Mouse (Mus musculus) midbrain, embryonic 15.5 days (tissue): ENCODE measurements around the gene Ube2dnl2. TPM values are rescaled to one million over a fixed set of nuclear protein-coding genes. Genes with fewer than 3 reads are reported as not detected.

Source experiments
- ATAC-seq: fragments of 200-750 bp; cut with Nextera tagmentation; replicated peaks from 2 replicates; pipeline ENCODE4 v1.8.0; 2017; ENCODE audit warnings: moderate TSS enrichment
- H3K27ac ChIP-seq: fragments of 300-500 bp; sonication (generic); 2 replicates; pipeline ENCODE4 v1.5.1; 2015; ENCODE audit warnings: mild to moderate bottlenecking, inconsistent platforms
- H3K27me3 ChIP-seq: fragments of 300-500 bp; sonication (generic); replicated peaks from 2 replicates; pipeline ENCODE4 v1.6.1; 2015; ENCODE audit warnings: inconsistent platforms
- H3K36me3 ChIP-seq: fragments of 300-500 bp; sonication (generic); replicated peaks from 2 replicates; pipeline ENCODE4 v1.6.1; 2015; ENCODE audit warnings: inconsistent platforms
- H3K4me1 ChIP-seq: fragments of 300-500 bp; sonication (generic); 2 replicates; pipeline ENCODE4 v1.6.1; 2015; ENCODE audit warnings: inconsistent platforms
- H3K4me2 ChIP-seq: fragments of 300-500 bp; sonication (generic); 2 replicates; pipeline ENCODE4 v1.6.1; 2015; ENCODE audit warnings: inconsistent platforms, mild to moderate bottlenecking, moderate library complexity
- H3K4me3 ChIP-seq: fragments of 300-500 bp; sonication (generic); 2 replicates; pipeline ENCODE4 v1.5.1; 2015; ENCODE audit warnings: mild to moderate bottlenecking, inconsistent platforms
- H3K9ac ChIP-seq: fragments of 300-500 bp; sonication (generic); 2 replicates; pipeline ENCODE4 v1.6.1; 2015; ENCODE audit warnings: mild to moderate bottlenecking, inconsistent platforms
- H3K9me3 ChIP-seq: fragments of 300-500 bp; sonication (generic); 2 replicates; pipeline ENCODE4 v1.6.1; 2016; ENCODE audit warnings: inconsistent platforms
- WGBS: fragments of 180-500 bp; shearing (Covaris S2); methylation state at CpG from one replicate; pipeline ENCODE4 v1.1.7; 2015; ENCODE audit warnings: mixed read lengths; 5-methylcytosine and 5-hydroxymethylcytosine counted together
- polyA plus RNA-seq: library from polyadenylated mRNA; unstranded; fragments of >200 nt; fragmentation: Nextera tagmentation; extraction: Ambion mirVana; gene quantifications from 2 replicates; pipeline ENCODE4 v1.2.1, GENCODE M21; 2015

The Ube2dnl2 gene
- polyA plus RNA-seq = not detected in 2 replicates

DNA sequence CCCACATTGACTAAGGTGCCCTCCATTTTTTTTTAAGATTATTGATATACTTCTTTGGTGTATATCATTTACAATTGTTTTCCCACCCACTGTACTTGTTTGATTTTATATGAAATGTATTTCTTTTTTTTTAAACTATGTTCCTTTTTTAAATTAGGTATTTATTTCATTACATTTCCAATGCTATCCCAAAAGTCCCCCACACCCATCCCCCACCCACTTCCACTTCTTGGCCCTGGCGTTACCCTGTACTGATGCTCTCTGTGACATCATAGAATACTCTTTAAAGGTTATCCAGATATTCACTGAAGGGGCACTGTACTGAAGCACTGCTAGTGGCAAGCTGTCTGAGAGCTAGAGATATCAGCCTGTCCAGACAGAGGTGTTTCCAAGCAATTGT, at the start of gene Ube2dnl2:
TSS of gene Ube2dnl2 (plus strand) at position 301 of the 400 bp plus-strand sequence.
- ATAC-seq = no peak
- Histone ChIP-seq H3K9ac (no peak within 1 kb of the TSS), H3K4me3 (no peak within 1 kb of the TSS), H3K9me3 (no peaks in the 10 kb centered on the region), H3K4me1 (no peaks in the 10 kb centered on the region), H3K27me3 (no peaks in the 10 kb centered on the region), H3K27ac (no peak within 1 kb of the TSS), H3K4me2 (no peak within 1 kb of the TSS), H3K36me3 (no peaks in the 10 kb centered on the region)
- 85% methylated on average over 1 of the region's 1 CpGs for whole genome bisulfite sequencing

DNA sequence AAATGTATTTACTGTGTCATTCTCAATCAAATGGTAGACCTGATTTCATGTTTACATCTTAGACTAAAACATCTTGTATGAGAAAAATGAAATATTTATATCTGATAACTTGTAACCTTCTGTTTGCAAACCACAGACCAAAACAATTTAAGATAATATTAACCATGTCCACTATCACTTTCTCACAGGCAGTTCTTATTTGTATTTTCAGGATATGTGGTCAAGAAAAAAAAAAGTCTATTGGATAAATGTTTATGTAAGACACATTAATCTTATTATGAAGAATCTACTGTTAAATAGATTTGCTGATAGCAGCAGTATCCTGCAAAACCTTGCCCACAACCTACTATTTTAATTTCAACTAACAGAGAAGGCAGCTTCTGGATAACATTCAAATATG, 11.9 kb upstream of the Ube2dnl2 start:
- no peaks in the 10 kb centered on the region for H3K36me3 ChIP-seq
- H3K4me1 ChIP-seq = no peaks in the 10 kb centered on the region
- H3K9me3 ChIP-seq = no peaks in the 10 kb centered on the region
- no peak overlapping the region for H3K4me2 ChIP-seq
- H3K27me3 ChIP-seq = no peaks in the 10 kb centered on the region
- H3K27ac ChIP-seq = no peak overlapping the region
- H3K9ac ChIP-seq = no peak overlapping the region
- no peak for ATAC-seq
- H3K4me3 ChIP-seq = no peak overlapping the region

DNA sequence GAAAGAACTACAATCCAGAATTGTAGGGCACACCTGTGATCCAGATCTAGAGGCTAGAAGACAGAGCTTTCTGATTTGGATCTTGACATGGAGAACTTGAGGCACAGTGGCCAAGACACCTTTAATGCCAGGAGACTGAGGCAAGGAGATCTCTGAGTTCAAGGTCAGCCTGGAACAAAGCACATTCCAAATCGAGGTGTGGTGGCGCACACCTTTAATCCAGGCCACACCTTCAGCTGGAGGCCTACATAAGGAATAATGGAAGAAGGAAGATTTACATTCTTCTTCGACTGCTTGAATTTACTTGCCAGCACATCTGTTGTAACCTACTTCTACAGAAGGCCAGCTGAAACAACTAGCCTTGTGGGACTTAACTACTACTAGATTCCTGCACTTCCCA, 9.9 kb upstream of the Ube2dnl2 start:
- Histone ChIP-seq H3K4me1 (no peaks in the 10 kb centered on the region), H3K36me3 (no peaks in the 10 kb centered on the region), H3K9ac (no peak overlapping the region), H3K9me3 (no peaks in the 10 kb centered on the region), H3K27ac (no peak overlapping the region), H3K27me3 (no peaks in the 10 kb centered on the region), H3K4me2 (no peak overlapping the region), H3K4me3 (no peak overlapping the region)
- no peak for ATAC-seq
- 91% methylated on average over 3 of the region's 3 CpGs for WGBS

DNA sequence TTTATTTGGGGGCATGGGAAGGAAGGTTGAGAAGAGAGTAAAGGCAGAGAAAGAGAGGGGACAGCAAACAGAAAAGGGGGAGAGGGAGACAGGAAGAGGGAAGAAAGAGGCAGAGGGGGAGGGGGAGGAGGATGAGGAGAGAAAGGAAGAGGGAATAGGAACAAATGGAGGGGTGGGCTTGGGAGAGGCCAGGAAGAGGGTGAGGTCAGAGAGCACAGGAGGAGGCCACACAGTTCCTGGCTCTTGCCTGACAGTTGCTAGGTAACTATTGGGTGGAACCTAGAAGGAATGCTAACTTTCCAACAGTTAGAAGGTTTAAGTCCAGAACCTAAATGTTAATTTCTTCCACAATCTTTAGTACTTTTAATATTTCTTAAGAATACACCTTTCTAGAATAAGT, 4.0 kb upstream of the Ube2dnl2 start:
- no peaks in the 10 kb centered on the region for H3K27me3 ChIP-seq
- H3K9me3 ChIP-seq = no peaks in the 10 kb centered on the region
- H3K4me3 ChIP-seq = no peak overlapping the region
- no peak overlapping the region for H3K9ac ChIP-seq
- H3K36me3 ChIP-seq = no peaks in the 10 kb centered on the region
- H3K27ac ChIP-seq = no peak overlapping the region
- ATAC-seq = no peak
- no peaks in the 10 kb centered on the region for H3K4me1 ChIP-seq
- H3K4me2 ChIP-seq = no peak overlapping the region

DNA sequence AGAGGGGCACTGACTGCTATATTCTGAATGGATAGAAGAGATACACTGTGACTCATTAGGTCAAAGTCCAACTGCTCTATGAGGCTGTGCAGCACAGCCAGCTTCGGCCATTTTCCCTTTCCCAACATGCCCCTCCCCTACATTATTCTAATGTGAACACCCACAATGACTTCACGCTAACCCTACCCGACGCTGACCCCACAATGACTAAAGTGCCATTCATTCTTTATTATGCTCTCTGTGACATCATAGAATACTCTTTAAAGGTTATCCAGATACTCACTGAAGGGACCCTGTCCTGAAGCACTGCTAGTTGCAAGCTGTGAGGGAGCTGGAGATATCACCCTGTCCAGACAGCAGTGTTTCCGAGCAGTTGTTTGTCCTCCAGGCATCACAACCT, 2.7 kb upstream of the Ube2dnl2 start, which contains the start of gene Ube2dnl1:
TSS of gene Ube2dnl1 (plus strand) at position 301 of the 400 bp plus-strand sequence.
- Histone ChIP-seq H3K4me1 (no peaks in the 10 kb centered on the region), H3K36me3 (no peaks in the 10 kb centered on the region), H3K9ac (no peak within 1 kb of the TSS), H3K9me3 (no peaks in the 10 kb centered on the region), H3K4me2 (no peak within 1 kb of the TSS), H3K4me3 (no peak within 1 kb of the TSS), H3K27me3 (no peaks in the 10 kb centered on the region), H3K27ac (no peak within 1 kb of the TSS)
- 80% methylated on average over 5 of the region's 5 CpGs for WGBS
- no peak for ATAC-seq

DNA sequence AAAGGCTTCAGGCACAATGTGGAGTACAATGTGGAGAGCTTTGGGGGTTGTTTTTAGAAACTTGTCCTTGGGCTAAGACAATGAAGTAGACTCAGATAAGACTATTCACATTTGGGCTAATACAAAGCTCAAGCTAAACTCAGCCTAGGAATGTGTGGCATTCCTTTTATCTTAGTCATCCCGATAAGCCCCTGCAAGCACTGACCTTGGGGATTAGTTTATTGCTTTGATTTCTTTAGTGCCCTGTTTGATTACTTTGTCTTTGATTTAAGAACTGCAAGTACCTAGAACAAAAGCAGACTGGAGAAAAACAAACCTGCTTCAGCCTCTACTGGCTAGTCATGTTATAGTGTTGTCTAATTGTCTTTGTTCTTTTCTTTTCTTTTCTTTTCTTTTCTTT, 47.7 kb downstream of the Ube2dnl2 start:
- WGBS = 53% methylated on average over 1 of the region's 1 CpGs
- Histone ChIP-seq H3K4me3 (no peak overlapping the region), H3K4me2 (no peak overlapping the region), H3K9me3 (no peaks in the 10 kb centered on the region), H3K27me3 (no peaks in the 10 kb centered on the region), H3K9ac (no peak overlapping the region), H3K27ac (no peak overlapping the region), H3K36me3 (no peaks in the 10 kb centered on the region), H3K4me1 (no peaks in the 10 kb centered on the region)
- no peak for ATAC-seq

Other genes with a start within 250 kb of the Ube2dnl2 start
- gene Ube2dnl1, start 2.6 kb upstream of the Ube2dnl2 start, polyA plus RNA-seq = not detected in 2 replicates